Mouse (Mus musculus): ENCODE data around the gene Zbp1.

DNA sequence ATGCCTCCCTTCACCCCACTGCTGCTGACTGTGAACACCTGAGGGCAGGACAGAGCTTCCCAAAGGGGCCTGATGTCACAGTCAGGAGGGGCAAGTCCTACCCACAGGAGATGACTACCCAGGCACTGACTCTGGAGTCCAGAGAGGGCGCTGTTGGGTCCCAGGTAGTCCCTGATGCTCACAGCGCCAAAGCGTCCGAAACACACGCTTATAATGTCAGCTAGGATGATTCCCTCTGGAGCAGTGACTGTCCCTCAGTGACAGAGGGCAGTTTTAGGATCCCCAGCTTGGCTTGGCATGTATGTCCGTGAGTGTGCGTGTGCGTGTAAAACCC, 14.0 kb upstream of the Zbp1 start:
- no peak for TF ChIP-seq CTCF (IDR thresholded peaks at IDR 0.05; ENCODE audit: control insufficient read depth, insufficient read depth, insufficient read length)
- TF ChIP-seq MAX (IDR thresholded peaks at IDR 0.05), result no peak
- TF ChIP-seq USF1 (IDR thresholded peaks at IDR 0.05; ENCODE audit: low read depth), result no peak

Measured in C2C12 (cell line).